Mouse (Mus musculus): ENCODE measurements around the gene Zdhhc19.
A peak's percentile ranks its signal among the peaks of the same experiment; 100 is the strongest.

The Zdhhc19 gene

GRCm38 (mm10) chr16:32495965-32496364 is at the start of gene Zdhhc19:
Gene Zdhhc19, plus strand, starts transcription at chr16:32496265.
- DNase-seq: no peak

DNA sequence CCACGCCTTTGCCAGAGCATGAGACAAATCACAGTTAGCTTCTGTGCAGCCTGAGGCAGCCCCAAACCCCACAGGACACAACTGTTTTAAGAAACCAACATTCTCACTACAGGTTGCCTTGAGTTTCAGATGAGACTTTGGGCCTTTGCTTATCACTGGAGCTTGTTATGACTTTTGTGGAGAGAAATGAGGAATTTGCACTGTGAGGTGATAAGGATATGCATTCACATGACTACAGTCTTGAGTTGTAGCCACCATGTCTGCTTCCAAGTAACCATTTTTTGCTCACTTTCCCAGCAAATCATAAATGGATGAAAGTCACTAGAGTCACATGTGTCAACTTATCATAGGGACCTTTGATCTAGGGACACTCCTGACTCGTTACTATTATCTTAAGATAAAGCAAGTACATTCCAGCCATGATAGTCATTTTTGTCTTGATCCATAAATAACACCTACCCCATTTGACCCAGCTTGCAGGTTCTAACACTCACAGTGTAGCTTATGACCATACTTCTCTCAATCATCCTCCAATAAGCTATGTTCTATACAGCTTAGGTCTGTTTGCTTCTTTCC is 49.4 kb upstream of the Zdhhc19 start:
- no peak for DNase-seq

GRCm38 (mm10) chr16:32449665-32450064 is 46.4 kb upstream of the Zdhhc19 start:
- DNase-seq: no peak

DNA sequence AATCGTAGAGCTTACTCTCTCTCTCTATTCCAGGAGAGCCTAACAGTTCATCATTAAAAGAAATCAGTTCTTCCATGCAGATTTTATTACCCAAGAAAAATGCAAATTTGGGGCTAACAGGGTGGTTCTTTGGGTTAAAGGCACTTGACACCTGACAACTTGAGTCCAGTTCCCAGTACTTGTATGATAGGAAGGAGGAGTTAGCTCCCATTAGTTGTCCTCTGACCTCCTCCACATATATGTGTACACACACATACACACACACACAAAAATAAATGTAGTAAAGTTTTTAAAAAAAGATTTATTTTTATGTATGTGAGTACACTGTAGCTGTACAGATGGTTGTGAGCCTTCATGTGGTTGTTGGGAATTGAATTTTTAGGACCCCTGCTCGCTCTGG is 45.9 kb upstream of the Zdhhc19 start:
- no peak for DNase-seq

DNA sequence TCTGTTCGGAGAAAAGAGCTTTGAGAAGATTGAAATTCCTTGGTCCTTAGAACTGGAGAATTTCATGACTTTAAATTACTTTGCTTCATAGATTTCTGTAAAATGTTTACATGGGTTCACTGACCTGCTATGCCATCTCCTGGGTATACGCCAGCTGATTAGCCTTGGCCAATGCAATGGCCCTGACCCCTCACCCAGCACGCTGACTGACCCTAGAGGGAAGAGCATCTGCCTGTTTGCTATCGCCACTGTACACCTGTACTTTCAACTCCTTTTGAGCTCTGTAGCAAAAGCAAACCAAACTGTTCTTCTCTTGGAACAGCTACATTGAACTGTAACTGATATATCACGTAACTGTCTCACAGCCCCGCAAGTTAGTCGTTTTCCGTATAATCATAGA is 43.0 kb upstream of the Zdhhc19 start:
- no peak for DNase-seq

- DNase-seq: no peak
Observed at GRCm38 (mm10) chr16:32454646-32455045, 41.4 kb upstream of the Zdhhc19 start.

GRCm38 (mm10) chr16:32456086-32456485 is 40.0 kb upstream of the Zdhhc19 start:
- DNase-seq: no peak

- peak; percentile 34 to 41 for DNase-seq
Observed at GRCm38 (mm10) chr16:32456761-32457160, 39.3 kb upstream of the Zdhhc19 start.

- DNase-seq: peak; percentile 81 to 91
Observed at GRCm38 (mm10) chr16:32457589-32458386, 38.3 kb upstream of the Zdhhc19 start.

DNA sequence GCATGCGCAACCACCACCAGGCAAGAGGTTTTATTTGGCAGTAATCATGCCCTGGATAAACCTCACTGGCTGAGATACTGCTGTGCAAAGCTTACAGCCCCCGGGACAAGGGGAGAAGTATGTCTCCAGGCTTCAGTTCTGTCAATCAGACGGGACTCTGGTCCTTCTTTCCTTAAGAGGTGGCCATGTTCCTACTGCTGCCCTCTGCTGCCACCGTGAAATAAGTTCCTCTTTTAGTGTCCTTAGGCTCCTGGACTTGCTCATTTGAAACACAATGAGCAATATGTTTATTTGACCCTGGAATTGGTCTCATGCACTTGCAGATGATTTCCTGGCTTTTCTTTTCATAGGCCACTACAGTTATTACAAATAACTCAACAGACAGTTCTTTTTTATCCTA is 35.5 kb upstream of the Zdhhc19 start:
- DNase-seq: peak in 1 of 2 experiments; percentile 28

- DNase-seq: no peak
Observed at GRCm38 (mm10) chr16:32461713-32462112, 34.4 kb upstream of the Zdhhc19 start.

DNA sequence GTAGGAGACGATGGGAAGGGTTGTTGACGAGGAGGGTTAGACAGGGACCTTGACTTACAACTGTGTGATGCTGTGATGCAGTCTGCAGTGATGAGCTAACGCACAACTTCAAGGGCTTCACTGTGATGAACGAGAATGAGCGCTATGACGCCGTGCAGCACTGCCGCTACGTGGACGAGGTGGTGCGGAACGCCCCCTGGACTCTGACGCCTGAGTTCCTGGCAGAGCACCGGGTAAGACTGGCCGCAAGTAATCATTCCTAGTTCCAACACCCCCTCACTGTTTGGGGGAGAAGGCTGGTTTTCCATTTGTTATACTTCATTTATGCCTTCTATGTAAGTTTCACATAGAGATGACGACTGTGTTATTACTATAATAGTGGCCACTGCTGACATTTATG is 33.1 kb upstream of the Zdhhc19 start:
- no peak for DNase-seq

- no peak for DNase-seq
Observed at GRCm38 (mm10) chr16:32463426-32463825, 32.6 kb upstream of the Zdhhc19 start.

DNA sequence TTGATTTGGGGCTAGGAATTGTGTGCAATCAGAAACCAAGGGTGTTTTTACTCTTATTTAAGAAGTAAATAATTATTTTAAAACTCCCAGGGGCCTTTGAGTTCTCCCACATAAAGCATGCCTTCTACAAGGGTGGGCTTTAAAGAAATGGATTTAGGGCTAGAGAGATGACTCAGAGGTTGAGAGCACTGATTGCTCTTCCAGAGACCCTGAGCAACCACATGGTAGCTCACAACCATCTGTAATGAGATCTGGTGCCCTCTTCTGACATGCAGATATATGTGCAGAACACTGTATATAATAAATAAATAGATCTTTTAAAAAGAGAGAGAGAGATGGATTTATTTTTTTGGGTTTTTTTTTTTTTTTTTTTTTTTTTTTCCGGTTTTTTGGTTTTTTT is 31.2 kb upstream of the Zdhhc19 start:
- no peak for DNase-seq

DNA sequence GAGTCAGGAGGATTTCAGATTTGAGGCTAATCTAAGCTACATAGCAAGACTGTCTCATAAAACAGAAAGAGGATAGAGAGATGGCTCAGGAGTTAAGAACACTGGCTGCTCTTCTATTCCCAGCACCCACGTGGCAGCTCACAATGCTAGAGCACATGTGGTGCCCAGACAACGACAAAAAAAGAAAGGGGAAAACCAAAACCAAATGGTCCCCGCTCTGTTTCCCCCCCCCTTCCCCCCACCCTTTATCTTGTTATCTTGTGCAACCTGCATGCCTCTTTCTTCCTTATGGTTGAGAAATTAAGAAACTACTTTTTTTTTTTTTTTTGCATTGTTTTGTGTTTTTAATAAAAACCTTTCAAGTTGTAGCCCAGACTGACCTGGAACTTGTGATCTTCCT is 27.6 kb upstream of the Zdhhc19 start:
- no peak for DNase-seq

GRCm38 (mm10) chr16:32469404-32470105 is 26.5 kb upstream of the Zdhhc19 start:
- DNase-seq: no peak

- peak; percentile 43 to 46 for DNase-seq
Observed at GRCm38 (mm10) chr16:32472276-32473015, 23.6 kb upstream of the Zdhhc19 start.

DNA sequence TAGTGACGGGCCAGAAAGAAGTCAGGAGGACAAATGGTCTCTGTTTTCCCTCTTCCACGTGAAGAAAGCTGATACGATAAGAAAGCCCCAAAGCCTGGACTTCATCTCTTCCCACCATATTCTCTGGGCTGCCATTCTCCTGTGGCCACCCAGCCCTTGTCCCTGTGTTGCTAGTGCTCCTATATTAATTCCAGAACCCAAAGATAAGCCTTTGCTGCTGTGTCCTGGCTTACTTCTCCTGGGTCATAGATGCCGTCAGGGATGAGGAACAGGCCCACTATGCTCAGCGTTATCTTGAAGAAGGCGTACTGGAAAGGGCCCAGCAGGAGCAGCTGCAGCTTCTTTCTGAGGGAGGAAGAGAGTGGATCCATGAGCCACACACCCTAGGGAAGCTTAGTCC is 18.8 kb upstream of the Zdhhc19 start:
- DNase-seq: no peak

GRCm38 (mm10) chr16:32479415-32479814 is 16.6 kb upstream of the Zdhhc19 start:
- DNase-seq: no peak

GRCm38 (mm10) chr16:32484431-32484871 is 11.6 kb upstream of the Zdhhc19 start:
- DNase-seq: peak; percentile 67 to 91

DNA sequence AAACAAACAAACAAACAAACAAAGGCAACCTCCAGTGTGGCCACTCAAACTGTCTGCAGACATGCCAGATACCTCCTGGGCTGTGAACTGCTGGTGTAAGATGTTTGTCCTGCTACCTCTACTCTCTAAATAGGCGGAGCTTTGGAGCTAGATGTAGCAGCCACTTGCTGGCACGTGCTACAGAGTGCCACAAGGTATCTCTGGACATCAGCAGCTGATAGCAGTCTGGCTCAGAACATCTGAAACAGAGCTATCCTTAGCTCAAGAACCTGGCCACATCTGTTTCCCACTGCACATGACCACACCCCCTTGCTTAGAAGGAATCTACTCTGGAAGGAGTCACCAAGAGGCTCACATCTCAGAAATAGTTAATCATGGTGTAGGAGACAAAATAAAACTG is 10.9 kb upstream of the Zdhhc19 start:
- DNase-seq: no peak

GRCm38 (mm10) chr16:32486046-32486445 is 10.0 kb upstream of the Zdhhc19 start:
- peak; percentile 21 to 57 for DNase-seq

Data from kidney, postnatal 36 days (tissue).